Mouse (Mus musculus): Measurements from ENCODE around the gene Soga1.

Soga1 gene

DNA sequence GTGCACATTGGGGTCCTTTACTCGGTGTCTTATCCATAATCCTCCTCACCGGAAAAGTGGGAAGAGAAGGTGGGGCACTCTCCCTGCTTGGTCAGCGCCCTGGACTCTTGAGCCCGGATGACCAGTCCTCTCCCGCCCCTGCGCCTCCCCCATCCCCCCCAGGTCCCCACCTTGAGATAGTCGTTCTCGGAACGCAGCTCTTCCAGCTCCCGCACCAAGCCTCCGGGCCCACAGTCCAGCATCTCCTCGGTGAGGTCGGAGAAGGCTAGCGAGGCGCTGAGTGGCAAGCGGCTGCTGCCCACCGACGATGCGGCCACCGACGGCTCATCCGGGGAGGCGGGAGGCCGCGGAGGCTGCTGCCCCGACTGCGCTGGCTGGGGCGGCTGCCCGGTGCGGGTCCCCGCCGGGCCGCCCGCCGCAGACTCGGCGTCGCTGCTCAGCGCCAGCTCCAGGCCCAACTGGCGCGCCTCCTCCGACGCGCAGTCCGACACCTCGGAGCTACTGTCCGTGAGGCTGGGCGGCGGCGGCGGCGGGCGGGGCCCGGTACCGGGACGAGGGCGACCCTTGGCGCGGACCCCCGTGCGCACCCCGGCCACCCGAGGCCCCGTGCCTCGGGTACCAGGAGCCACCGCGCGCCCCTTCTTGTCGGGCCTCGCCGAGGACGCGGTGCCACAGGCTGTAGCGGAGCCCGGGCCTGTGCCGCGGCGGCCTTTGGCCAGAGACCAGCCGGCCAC lies 828 bp downstream of the Soga1 start:
- DNase-seq: peak in 1 of 2 experiments; percentile 52

DNA sequence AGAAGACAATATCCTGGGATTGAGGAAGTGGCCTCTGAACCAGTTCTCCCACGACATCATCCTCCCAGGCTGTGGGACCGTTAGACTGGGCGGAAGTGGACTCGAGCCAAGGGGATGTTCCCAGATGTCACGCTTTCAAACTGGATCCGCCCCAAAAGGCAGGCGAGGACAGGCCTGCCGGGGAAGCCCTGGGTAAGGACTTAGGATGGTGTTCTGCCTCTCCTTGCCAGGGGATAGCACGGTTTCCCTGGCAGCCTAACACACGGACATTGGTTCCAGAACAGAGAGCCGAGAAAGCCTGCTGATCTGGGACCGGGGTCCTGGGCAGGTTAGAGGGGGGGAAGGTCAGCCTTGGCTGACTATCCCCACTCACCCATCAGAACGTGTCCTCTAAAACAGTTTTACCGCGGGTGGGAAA lies 1.4 kb downstream of the Soga1 start:
- peak; percentile 57 to 65 for DNase-seq

DNA sequence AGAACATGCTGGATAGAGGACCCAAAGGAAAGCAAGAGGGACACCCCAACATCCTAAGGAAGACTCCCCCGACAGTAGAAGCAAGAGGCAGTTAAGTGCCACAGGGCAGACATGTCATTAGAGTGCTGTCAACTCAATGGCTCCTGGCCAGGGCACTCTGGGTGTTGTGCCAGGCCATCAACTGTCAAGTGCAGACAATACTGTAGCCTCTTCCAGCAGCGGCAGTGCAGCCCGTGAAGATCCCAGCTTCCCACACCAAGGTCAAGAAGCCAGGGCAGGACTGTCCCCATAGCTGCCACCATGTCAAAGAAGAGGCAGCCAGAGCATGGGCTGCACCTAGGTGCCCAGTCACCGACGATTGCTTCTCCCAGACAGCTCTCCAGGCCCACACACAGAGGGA lies 1.9 kb downstream of the Soga1 start:
- peak; percentile 84 for DNase-seq

DNA sequence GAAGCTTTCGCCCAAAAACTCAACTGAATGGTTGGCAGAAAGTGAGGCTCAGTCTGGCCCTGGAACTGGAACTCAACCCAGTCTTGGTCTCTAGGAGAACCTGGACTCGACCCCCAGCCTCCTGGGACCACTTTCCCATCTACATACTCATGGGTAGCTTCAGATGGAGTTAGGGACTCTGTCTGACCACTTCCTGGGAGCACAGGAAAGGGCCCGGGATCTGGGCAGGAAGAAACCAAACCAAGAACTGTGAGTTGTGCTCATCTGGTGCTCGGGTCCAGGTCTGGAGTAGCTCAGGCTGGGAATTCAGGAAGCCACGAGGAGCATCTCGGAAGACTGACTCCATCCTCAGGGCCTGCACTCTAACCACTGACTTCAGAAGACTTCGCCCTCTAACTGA lies 2.5 kb downstream of the Soga1 start:
- peak in 1 of 2 experiments; percentile 32 for DNase-seq

DNA sequence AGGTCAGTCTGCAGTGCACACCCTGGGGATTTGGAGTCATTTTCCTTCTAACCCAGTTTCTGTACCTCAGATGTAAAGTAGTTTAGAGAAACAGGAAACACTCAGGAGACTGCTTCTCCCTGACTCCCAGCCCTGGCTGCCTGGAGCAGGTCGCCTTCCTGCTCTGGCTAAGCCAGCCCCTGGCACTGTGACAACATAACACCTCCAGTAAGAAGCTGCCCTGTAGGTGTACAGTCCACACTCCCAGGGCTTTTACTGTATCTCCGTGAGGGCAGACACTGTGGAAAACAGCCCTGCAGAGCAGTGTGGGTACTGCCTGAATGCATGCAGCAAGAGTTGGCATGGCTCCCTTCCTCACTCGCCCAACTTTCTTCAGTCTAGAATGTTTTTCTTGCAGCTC lies 3.4 kb downstream of the Soga1 start:
- DNase-seq: peak; percentile 81 to 83

DNA sequence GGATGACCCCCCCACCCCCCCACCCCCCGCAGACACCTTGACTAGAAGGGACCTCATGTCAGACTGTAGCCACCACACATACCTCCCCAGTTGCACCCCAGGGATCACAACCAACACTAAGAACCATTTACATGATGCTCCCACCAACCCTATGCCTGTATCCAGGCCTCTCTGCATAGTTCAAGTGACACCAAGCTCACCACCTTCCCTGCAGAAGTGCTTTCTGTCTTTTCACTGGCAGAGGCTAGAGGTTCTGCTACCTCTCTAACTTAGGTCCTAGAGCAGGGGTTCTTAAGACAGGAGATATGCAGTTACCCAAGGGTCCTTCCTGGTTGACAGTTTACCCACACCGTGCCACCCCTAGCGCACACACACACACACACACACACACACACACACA lies 3.8 kb downstream of the Soga1 start:
- DNase-seq: peak in 1 of 2 experiments; percentile 35

DNA sequence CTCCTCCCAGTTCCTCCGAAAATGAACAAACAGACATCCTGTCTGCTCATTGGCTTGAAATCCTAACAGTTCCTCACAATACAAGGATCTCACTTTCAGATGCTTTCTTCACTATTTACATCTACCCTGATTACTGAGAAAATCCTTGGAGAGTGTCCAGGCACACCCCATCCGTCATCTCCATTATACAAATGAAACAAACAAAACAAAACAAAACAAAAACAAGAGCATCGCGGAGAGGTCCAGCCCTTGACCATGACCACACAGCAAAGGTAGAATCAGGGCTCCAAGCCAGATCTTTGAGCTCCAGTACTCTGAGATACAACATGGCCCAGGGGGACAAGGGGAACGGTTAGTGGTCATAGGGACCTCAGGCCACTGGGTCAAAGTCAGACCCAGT lies 4.3 kb downstream of the Soga1 start:
- peak; percentile 18 to 38 for DNase-seq

DNA sequence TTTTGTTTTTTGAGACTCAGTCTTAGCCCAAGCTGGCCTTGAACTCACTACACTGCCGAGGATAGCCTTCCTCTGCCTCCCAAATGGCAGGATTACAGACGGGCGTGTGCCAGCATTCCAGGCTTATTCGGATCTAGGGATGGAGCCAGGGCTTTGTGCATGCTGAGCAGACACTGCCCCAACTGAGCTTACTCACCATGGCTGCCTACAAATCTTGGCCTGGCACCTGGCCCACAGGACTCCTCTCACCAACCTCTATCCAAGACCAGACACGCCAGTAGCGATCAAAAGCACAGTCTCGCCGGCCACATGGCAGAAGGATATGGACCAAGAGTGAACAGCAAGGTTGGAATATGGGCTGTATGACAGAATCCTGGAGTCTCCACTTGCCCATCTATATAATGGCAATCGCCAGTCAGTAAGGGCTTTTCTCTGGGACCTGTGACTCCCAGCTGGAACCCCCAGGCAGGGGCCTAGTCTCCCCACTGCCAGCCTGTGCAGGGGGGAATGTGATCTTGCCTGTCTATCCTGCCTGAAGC lies 4.8 kb downstream of the Soga1 start:
- DNase-seq: peak; percentile 92 to 93

DNA sequence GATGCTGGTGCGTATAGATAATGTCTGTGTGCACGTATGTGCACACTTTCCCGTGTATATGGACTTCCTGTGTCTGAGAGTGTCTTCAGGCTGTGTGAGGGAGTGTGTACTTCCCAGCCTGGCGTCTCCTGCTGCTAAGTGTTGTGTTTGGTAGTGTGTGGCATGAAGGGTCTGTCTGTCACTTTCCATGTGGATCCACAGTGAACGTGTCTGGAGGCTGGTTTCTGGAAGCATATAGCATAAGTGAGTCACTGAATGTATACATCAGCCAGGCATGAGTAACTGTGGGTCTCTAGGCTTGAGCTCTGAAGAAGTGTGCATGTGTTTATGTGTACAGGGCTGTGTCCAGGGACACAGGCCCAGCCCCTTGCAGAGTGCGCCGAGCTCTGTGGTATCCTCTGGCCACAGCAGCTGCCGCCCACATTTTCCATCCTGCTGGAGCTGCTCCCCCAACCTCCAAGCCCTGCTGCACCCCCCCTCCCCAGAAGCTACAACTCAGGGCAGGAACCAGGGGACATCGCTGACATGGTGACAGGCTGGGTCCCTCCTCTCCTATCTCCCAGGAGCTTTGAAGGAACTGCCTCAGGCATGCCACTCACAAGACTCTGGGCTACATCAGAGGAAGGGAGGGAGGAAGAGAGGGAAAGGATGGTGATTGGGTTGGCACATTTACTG lies 5.5 kb downstream of the Soga1 start:
- DNase-seq: no peak

DNA sequence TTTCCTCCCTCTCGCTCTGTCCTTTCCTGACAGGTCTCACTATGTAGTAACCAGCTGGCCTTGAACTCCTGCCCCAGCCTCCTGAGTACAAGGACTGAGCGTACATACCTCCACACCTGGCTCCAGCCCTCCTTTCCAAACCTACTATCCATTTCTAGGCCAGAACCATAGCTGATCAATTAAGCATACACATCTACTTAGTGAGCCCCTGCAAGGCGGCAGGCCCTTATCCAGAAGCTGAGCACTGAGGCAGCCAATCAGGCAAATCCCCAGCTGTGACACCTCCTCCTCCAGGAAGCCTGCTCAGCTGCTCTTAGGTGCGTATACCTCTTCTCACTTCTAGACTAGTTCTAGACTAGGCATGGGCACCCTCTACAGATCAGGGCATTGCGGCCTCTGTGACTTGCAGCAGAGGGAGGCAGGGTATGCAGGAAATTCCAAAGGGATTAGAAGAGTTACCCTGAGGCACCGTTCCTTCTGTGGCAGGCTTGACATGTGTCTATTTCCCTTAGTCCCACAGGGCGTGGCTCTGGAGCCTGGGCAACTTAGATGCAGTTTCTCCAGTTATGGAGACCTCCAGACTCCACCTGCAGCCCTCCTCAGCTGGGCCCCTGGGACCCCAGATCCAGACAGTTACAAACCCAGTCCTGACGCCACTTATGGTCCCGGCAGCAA lies 6.6 kb downstream of the Soga1 start:
- DNase-seq: no peak

DNA sequence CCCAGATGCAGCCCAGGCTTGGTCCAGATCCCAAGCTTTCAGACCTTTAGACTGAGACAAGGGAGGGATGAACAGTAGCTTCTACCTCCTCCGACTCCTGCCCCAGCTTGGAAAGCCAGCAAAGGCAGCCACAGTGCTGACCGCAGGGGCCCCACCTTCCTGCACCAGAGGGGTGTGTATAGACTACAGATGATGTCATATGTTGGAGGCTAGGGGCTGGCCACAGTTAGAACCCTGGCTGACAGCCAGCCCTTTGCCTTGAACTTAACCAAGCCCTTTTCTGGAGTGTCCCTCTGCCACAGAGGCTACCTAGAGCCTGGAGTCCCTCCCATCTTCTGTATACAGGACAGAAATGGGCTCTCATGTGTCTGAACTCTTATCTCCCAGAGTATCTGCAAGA lies 7.5 kb downstream of the Soga1 start:
- peak; percentile 71 to 76 for DNase-seq

DNA sequence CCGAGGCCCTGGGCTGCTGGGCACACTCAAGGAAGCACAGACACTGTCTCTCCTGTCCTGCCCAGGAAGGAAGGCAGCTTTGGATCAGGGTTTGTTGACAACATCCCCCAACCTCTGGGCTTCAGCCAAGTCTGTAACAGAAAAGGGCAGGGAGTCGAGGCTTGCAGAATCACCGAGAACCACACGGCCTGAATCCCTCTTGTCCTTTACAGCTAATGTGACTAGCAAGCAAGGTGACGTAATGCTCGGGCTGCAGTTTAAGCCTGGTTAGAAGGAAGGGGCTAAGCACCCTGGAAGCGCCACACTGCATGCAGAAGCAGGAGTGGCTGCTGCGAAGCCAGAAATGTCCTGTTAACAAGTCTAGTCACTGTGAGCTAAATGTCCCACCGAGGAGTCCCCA lies 8.7 kb downstream of the Soga1 start:
- peak; percentile 53 to 55 for DNase-seq

DNA sequence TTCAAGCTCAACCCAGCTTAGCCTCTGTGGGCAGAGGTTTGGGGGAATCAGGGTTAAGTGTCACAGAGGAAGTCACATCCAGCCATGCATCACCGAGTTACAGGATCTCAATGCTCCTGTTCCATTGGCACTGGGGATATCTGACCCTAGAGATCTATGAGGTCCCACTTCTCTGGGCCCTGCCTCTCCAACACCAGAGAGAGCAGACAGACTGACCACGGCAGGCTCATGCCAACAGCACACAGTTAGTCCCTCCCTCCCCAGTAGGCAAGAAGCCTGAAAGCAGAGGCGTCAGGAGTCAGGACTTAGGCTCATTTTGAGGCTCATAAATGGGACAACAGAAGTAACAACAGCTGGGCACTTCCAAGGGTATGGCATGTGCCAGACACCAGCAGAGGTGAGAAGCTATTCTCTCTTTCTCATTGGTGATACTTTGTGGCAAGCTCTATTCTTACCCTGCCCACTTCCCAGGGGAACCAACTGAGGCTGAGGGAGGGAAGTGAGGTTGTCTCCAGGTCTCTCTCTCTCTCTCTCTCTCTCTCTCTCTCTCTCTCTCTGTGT lies 9.2 kb downstream of the Soga1 start:
- DNase-seq: peak in 1 of 2 experiments; percentile 44

DNA sequence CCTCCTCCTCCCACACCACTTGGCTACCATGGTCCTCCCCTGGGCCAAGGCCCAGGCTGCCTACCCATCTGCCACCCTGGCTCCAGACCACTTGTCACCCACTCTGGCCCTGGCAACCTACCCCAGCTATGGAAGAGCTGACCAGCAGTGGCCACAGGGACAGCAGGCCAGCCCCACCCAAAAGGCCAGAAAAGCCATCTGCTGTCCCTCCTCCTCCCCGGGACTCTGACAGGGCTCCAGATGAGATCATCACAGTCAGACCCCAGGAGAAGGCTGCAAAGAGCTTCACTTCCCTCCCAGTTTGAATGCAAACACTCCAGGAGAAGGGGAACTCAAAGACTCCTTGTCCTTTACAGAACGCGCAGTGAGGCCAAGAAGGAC lies 9.7 kb downstream of the Soga1 start:
- DNase-seq: peak; percentile 89 to 95

DNA sequence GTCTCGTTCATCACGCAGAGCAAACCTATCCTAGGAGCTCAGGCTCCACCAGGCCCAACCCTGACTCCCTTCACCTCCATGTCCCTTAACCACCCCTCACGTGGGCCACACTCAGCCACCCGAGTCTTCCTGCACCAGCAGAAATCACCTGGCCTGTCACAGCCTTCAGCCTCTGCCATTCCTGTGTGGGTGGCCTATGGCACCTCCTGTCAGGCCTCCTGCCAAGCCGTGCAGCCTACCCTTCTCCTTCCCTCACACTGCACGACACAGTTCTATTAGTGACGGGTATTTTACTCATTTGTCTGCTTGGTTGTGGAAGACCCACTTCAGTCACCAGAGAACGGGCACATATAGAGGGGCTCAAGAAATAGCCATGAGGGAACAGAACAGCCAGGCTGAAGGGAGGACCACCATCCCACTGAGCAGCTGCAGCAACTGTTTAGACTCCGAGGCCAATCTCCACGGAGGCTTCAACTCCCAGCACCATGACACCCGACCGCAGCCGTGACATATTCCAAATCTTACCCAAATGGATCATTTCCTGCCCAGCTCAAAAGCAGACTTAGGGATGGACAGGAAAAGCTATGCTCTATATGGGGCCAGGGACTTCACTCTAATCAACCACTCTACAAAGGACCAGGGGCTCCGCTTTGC lies 10.2 kb downstream of the Soga1 start:
- DNase-seq: peak; percentile 66 to 67

DNA sequence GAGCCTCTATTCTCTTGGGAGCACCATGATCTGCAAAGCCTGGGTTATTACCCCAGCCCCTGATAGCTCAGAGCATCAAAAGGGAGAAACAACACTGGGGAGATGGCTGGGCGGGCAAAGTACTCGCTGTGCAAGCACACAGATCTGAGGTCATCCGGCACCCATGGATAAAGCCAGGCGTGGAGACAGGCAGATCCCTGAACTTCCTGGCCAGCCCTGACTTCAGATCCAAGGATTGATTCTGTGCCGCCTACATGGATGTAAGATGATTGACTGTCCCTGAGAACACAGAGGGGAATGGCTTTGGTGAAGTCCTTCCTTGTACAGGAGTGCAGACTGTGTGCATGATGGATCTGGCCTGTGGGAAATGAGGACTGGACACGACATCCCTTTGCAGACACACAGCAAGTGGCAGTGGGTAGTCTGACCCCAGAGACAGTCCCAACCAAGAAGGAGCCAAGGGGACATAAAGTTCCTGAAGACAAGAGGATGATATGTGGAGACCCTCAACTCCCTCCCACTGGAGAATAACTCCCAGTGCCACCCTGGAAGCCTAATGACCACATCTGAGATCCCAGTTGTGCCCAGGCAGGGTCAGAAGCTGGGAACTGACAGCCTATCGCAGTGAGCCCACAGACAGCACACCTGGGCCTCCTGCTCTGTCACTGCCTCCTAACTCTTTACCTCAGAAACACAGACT lies 12.2 kb downstream of the Soga1 start:
- DNase-seq: no peak

DNA sequence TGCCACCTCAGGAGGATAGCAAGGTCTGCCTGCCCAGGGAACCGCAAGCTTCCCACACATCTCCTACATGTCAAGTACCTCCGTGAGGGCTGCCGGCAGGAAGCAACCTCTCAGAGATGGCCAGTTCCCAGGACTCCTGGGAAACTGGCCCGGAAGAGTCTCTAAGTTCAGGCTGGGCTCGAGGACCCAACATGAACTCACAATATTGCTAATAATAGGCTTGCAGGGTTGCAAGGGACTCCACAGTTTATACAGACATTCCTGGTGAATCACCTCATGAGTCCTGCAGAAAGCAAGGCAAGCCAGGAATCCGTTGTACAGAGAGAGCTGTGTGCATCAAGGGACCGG lies 13.2 kb downstream of the Soga1 start:
- DNase-seq: no peak

DNA sequence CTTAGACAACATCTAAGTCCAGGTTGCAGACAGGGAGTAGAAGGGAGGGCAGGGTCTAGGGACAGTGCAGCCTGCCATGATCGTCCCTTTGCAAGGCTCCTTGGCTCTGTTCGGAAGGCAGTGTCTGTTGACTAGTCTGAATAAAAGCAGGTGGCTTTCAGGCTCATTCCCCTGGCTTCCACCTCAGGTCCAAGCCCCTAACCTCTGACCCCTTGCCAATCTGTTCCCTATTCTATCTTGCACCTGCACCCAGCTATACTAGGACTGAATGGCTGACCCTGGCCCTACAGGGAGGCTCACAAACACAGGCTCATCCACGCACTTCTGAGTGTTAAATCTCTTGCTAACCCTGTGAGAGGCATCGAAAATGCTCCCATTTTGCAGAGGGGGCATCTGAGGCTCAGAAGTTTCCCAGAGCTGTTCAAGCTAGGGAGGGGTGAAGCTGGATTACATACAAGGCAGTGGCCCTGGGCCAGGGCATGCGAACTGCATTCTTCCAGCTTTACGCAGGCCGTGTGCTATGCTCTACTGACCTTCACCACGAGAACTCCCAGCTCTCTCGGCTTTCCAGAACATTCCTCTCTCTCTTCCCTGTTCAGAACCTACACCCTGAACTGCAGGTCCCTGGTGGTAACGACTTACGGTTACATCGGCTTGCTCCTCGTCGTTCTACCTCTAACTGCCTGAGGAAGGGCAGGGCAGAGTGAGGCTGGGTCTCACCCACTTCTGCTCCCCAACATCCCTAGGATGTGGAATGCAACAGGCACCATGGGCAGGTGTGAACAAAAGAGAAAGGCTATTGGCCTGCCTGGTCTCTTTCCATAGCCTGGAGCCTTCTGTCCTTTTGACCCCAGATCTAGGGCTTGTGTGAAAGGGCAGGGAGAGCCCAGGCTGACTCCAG lies 13.8 kb downstream of the Soga1 start:
- DNase-seq: no peak

DNA sequence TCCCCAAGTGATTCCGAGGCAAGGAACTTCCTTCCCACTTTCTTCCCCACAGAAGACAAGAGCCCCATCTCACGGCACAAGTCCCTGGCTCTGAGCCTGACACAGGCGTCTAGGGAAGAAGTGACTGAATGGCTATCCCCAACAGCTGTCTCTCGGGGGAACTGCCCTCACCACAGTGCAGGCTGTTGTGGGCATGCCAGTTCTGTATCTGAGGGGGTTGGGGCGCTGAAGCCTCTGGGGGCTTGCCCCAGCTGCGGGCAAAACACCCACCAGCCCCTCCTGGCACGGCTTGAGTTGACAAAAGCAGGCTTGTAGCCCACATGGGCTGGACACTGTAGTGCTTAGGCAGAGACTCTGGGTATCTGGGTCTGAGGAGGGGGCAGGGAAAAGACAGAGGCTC lies 14.9 kb downstream of the Soga1 start:
- DNase-seq: peak in 1 of 2 experiments; percentile 29

DNA sequence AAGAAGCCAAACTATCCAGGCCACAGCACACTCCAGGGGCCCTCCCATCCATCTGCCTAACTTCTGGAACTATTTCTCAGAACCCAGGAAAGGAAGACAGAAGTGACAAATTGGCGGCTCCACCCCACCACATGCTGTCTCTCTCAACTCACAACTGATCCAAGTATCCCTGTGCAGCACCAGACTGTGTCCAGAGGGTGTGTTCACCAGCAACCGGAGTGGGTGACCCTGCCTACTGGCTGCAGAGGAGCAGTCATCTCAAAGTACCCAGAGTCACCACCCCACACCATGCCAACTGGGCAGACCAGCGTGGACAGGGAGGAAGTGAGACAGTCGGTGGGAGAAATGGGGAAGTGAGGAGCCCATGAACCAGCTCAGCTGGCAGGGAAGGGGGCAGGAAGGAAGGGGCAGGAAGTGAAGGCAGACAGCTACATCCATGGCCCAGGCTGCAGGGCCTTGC lies 15.8 kb downstream of the Soga1 start:
- no peak for DNase-seq
